23 mouse cellular contexts compared by ENCODE assay signal in genomic region chr7:92832395-92832794, GRCm38 (mm10). TPM values are rescaled to one million over a fixed set of nuclear protein-coding genes. Genes with fewer than 3 reads are reported as not detected.
DNase-seq lines count a peak whose midpoint lies in the region; ATAC-seq and TF ChIP-seq lines count a peak whose summit lies in the region.
"Had no signal": no experiment of that assay in that cellular context is flagged by ENCODE, and none has a peak within 500 bp of the region (broad histone marks: within the 10 kb centered on the region; RNA-seq: fewer than 3 reads in every experiment).

No protein-coding gene starts in this region.

- DNase-seq in 3T3-L1 (ENCODE audit: low read depth, low spot score) = peak; percentile 97
- DNase-seq in adipocyte (ENCODE audit: low spot score) = peak; percentile 59
- no peak for DNase-seq in cerebellum, postnatal 4 days (ENCODE audit: low spot score in 2 of 2)
- no peak for DNase-seq in layer of hippocampus, adult 2 months (ENCODE audit: low spot score in 2 of 2)
- DNase-seq in layer of hippocampus, adult 9-11 months = no peak
- DNase-seq: adrenal gland, postnatal 14 days; cerebellum, adult 18-20 months; cerebellum, adult 9-11 months; cerebellum, postnatal 36 days; embryo, embryonic 11 days; gastrocnemius, postnatal 25 days; heart, adult 11 months; heart, postnatal 14 days; kidney, adult 18-20 months had no signal

- peak; percentile 92 for ATAC-seq in granulocyte monocyte progenitor cell, adult 5-6 weeks (replicated peaks; ENCODE audit: poor library complexity, severe bottlenecking)
- peak; percentile 57; the same call in 1 of the 2 replicates for ATAC-seq in neutrophil, adult 5-6 weeks (ENCODE audit: extremely low read depth, insufficient number of reproducible peaks, low FRiP score, poor library complexity, severe bottlenecking)
- ATAC-seq in CD4-positive, CD25-positive, alpha-beta regulatory T cell, adult 4 months = no peak
- ATAC-seq: forebrain, embryonic 16.5 days; hindbrain, postnatal 0 days had no signal

- H3K27ac ChIP-seq in layer of hippocampus, adult 2 months = no peak overlapping the region
- H3K27ac ChIP-seq: embryonic facial prominence, embryonic 12.5 days; forebrain, embryonic 12.5 days; heart, embryonic 15.5 days; hindbrain, embryonic 13.5 days; hindbrain, postnatal 0 days had no signal

- no peak overlapping the region for H3K4me3 ChIP-seq in layer of hippocampus, adult 2 months
- H3K4me3 ChIP-seq: embryonic facial prominence, embryonic 12.5 days; forebrain, embryonic 12.5 days; heart, embryonic 15.5 days; hindbrain, embryonic 13.5 days had no signal

- TF ChIP-seq CTCF in layer of hippocampus, adult 2 months (conservative IDR thresholded peaks at IDR 0.05) = no peak

RNA-seq across cellular contexts. Expression of gene Ddias, which starts 41.7 kb away (rescaled TPM):
- 7.9 and 19.5 TPM in 2 replicates for total RNA-seq in granulocyte monocyte progenitor cell, adult 5-6 weeks (2014; fragmentation: Nextera tagmentation)
- total RNA-seq in granulocyte monocyte progenitor cell, adult 5-6 weeks (2017) = 10.9 and 13.7 TPM in 2 replicates
- total RNA-seq in neutrophil, adult 5-6 weeks (2017) = 2.3 and 3.9 TPM in 2 replicates
- polyA plus RNA-seq in CD4-positive, CD25-positive, alpha-beta regulatory T cell, adult 4 months (2017; shearing (Covaris generic)) = 1 to 10 TPM; 2.9 to 4.7 TPM
- under 1 TPM; 0.69 to 0.79 TPM for total RNA-seq in layer of hippocampus, adult 2 months (2021)

RNA-seq across cellular contexts. Expression of gene Prcp, which starts 41.9 kb away (rescaled TPM):
- total RNA-seq in granulocyte monocyte progenitor cell, adult 5-6 weeks (2014; fragmentation: Nextera tagmentation) = 62.9 and 70.4 TPM in 2 replicates
- total RNA-seq in granulocyte monocyte progenitor cell, adult 5-6 weeks (2017) = 40.3 and 46.4 TPM in 2 replicates
- 40.5 and 50.8 TPM in 2 replicates for total RNA-seq in neutrophil, adult 5-6 weeks (2017)
- polyA plus RNA-seq in CD4-positive, CD25-positive, alpha-beta regulatory T cell, adult 4 months (2017; shearing (Covaris generic)) = 10 to 100 TPM; 29.3 to 31.2 TPM
- 1 to 10 TPM; 5.9 to 7.9 TPM for total RNA-seq in layer of hippocampus, adult 2 months (2021)

Comparison
In these comparisons a context has a peak if more than half of its experiments do, and no peak if none do; other contexts are left out.
1. DNase-seq: peak in 3T3-L1 (single experiment) and adipocyte (single experiment); none in cerebellum, postnatal 4 days (0 of 2), layer of hippocampus, adult 2 months (0 of 2) and layer of hippocampus, adult 9-11 months (single experiment).